Mouse (Mus musculus) kidney, adult 2 months (tissue): Measurements from ENCODE around the gene Pdzrn3.

Source experiments
- CTCF ChIP-seq: fragments of 200-500 bp; conservative IDR thresholded peaks from 2 replicates; pipeline ENCODE4 v1.5.1; 2011; ENCODE audit warnings: low read depth, mild to moderate bottlenecking, control low read depth, low read length, moderate library complexity, mixed read lengths; ENCODE audit not compliant: insufficient read depth, insufficient read length
- POLR2A ChIP-seq: fragments of 200-500 bp; IDR thresholded peaks from one replicate; pipeline ENCODE4 v1.6.1; 2011; ENCODE audit warnings: low read depth, low read length, control low read depth

DNA sequence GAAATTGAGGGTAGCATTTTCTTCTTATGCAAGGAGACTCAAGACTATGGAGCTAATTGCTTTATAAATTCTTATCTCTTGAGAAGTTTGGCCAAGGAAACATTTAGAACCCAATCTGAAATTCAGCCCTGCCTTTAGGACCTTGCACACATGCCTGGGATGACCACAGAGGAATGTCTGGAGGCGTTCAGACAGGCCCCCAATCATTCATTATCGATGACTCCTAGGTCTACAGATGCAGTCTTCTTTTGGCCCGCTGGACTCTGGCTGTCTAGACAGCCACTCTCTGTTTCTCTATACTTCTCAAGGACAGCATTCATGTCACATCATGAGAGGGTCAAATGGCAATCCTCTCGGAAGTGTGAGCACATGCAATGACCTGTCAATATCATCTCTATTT, 15.4 kb downstream of the Pdzrn3 start:
- TF ChIP-seq CTCF (no peak), POLR2A (no peak)
